Mouse (Mus musculus): Measurements from ENCODE around the gene Mbd5. TPM values are rescaled to one million over a fixed set of nuclear protein-coding genes. Genes with fewer than 3 reads are reported as not detected.

The Mbd5 gene
- polyA plus RNA-seq, 1 experiment from 2014 or later = 14.3 TPM

Other genes with a start within 250 kb of the Mbd5 start
- gene Acvr2a, start 135.4 kb upstream of the Mbd5 start, polyA plus RNA-seq (2018) = 2.2 to 2.4 TPM (median 2.4 TPM) in 3 replicates
- 33.0 to 39.4 TPM (median 33.2 TPM) in 3 replicates for gene Orc4, start 769 bp downstream of the Mbd5 start, polyA plus RNA-seq (2018)

All from macrophage (primary cell).